Mouse (Mus musculus) megakaryocyte, embryonic 14.5 days (primary cell): ENCODE measurements around the gene Fis1.

Experiments used
- FLI1 ChIP-seq: IDR thresholded peaks from 2 replicates; pipeline ENCODE4 v1.6.1; 2012; ENCODE audit warnings: low read length, inconsistent platforms, mixed read lengths
- GATA1 ChIP-seq: IDR thresholded peaks from 3 replicates; pipeline ENCODE4 v1.6.1; 2012; ENCODE audit warnings: mixed read lengths, low read length, inconsistent platforms, borderline replicate concordance

- no peak for TF ChIP-seq GATA1
- no peak for TF ChIP-seq FLI1
Observed at GRCm38 (mm10) chr5:136937621-136938020, 15.5 kb upstream of the Fis1 start.
